Mouse (Mus musculus) liver, embryonic 15.5 days (tissue): ENCODE results near the gene Tmprss4. TPM values are rescaled to one million over a fixed set of nuclear protein-coding genes. Genes with fewer than 3 reads are reported as not detected.

Experiments
- ATAC-seq: fragments of 200-750 bp; cut with Nextera tagmentation; 2 replicates; pipeline ENCODE4 v1.8.0; 2017; ENCODE audit warnings: moderate number of reproducible peaks, mild to moderate bottlenecking, moderate library complexity; ENCODE audit not compliant: insufficient read depth
- H3K27ac ChIP-seq: fragments of 300-500 bp; sonication (generic); replicated peaks from 2 replicates; pipeline ENCODE4 v1.5.1; 2015; ENCODE audit warnings: mild to moderate bottlenecking, inconsistent platforms
- H3K27me3 ChIP-seq: fragments of 300-500 bp; sonication (generic); 2 replicates; pipeline ENCODE4 v1.6.1; 2015; ENCODE audit warnings: mild to moderate bottlenecking, inconsistent platforms
- H3K36me3 ChIP-seq: fragments of 300-500 bp; sonication (generic); replicated peaks from 2 replicates; pipeline ENCODE4 v1.6.1; 2015; ENCODE audit warnings: moderate library complexity, mild to moderate bottlenecking, inconsistent platforms
- H3K4me1 ChIP-seq: fragments of 300-500 bp; sonication (generic); replicated peaks from 2 replicates; pipeline ENCODE4 v1.6.1; 2015; ENCODE audit warnings: inconsistent platforms
- H3K4me2 ChIP-seq: fragments of 300-500 bp; sonication (generic); 2 replicates; pipeline ENCODE4 v1.6.1; 2015; ENCODE audit warnings: moderate library complexity, mild to moderate bottlenecking, inconsistent platforms
- H3K4me3 ChIP-seq: fragments of 300-500 bp; sonication (generic); replicated peaks from 2 replicates; pipeline ENCODE4 v1.5.1; 2015; ENCODE audit warnings: mild to moderate bottlenecking, inconsistent platforms
- H3K9ac ChIP-seq: fragments of 300-500 bp; sonication (generic); 2 replicates; pipeline ENCODE4 v1.6.1; 2015; ENCODE audit warnings: moderate library complexity, mild to moderate bottlenecking, inconsistent platforms
- H3K9me3 ChIP-seq: fragments of 300-500 bp; sonication (generic); replicated peaks from 2 replicates; pipeline ENCODE4 v1.6.1; 2016; ENCODE audit warnings: inconsistent platforms
- WGBS: fragments of 180-500 bp; shearing (Covaris S2); methylation state at CpG from one replicate; pipeline ENCODE4 v1.1.7; 2015; ENCODE audit warnings: mixed read lengths; ENCODE audit not compliant: insufficient replicate concordance; 5-methylcytosine and 5-hydroxymethylcytosine counted together
- polyA plus RNA-seq: library from polyadenylated mRNA; unstranded; fragments of >200 nt; fragmentation: Nextera tagmentation; extraction: Ambion mirVana; gene quantifications from 2 replicates; pipeline ENCODE4 v1.2.1, GENCODE M21; 2015

Tmprss4 gene
- polyA plus RNA-seq, 1 experiment from 2014 or later = not detected

DNA sequence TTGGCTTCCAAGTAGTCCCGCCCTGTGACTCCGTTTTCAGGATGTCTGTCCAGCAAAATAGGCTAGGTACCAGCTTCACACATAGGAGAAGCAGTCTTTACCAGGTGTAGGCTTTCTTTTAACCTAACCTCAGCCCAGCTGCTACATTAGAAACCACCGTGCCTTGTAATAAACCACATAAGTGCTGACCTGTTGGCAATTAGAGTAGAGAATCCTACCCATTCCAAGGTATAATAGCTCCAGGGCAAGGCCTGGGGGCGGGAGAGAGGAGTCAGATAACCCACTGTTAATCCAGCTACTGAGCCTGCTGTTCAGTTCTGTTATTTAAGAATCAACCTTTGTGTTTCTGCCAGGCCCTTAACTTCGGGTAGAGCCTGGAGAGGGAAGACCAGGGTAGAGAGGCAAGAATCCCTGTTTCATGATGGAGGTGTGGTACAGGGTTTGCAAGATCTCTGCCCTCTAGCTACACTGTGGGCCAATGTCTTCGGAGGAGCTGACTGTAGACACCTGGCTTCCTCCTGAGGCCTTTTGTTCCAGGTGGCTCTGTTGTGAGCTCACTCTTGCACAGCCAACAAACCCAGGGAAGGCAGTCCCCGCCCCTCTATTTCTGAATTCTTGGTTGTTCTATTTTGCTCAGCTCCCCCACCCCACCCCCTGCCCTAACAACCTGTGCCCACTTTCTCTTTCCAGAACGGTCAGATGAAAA, 7.6 kb downstream of the Tmprss4 start:
- Histone ChIP-seq H3K27ac (no peak overlapping the region), H3K9me3 (no peaks in the 10 kb centered on the region), H3K4me3 (no peak overlapping the region), H3K9ac (no peak overlapping the region), H3K4me1 (peaks cover 3% of the 10 kb centered on the region; the same call in 1 of the 2 replicates), H3K4me2 (no peak overlapping the region), H3K36me3 (no peaks in the 10 kb centered on the region), H3K27me3 (no peaks in the 10 kb centered on the region)
- ATAC-seq = no peak
- 52% methylated on average over 8 of the region's 8 CpGs for WGBS

DNA sequence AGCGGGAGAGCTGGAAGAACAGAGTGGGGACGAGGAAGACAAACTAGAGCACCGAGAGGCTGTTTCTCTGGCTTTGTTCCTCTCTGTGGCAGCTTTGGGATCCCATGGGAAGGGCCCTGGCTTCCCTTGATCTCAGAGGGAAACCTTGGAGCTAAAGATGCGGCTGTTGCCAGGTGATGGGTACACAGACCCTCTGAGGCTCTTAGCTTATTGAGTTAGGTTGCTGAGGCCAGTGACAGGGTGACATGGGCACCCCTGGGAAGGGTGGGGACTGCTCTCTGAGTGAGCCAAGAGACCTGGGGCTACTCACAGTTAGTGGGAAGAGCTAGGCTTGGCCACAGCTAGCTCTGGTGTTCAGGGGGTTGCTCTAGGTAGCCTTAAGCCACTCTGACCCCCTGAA, 8.4 kb downstream of the Tmprss4 start:
- 58% methylated on average over 4 of the region's 4 CpGs for WGBS
- no peak overlapping the region for H3K4me3 ChIP-seq
- no peaks in the 10 kb centered on the region for H3K36me3 ChIP-seq
- H3K27ac ChIP-seq = no peak overlapping the region
- no peak for ATAC-seq
- H3K4me2 ChIP-seq = no peak overlapping the region
- H3K9ac ChIP-seq = no peak overlapping the region
- no peaks in the 10 kb centered on the region for H3K4me1 ChIP-seq
- no peaks in the 10 kb centered on the region for H3K27me3 ChIP-seq
- no peaks in the 10 kb centered on the region for H3K9me3 ChIP-seq

DNA sequence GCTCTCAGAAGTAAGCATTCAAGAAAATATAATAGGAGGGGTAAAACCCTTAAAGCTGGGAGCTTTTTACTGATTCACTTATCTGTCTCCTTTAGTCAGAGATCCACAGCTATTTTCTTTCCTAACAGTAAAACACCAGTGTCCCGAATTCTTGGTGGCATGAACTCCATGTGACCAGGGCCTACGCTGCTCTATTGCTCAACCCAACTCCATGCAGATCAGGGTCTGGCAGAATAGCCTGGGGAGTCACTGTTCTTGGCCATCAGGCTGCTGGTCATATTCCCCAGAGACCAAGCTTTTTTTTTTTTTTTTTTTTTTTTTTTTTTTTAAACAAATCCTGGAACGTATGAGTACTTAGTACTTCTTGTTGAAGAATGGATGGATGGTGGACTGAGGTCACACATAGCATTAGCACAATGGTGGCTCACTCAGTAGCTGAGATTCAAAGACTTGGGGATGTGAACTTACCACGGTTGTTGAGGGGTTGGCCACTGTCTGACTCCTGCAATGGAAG, 14.2 kb downstream of the Tmprss4 start:
- ATAC-seq = no peak
- Histone ChIP-seq H3K4me3 (no peak overlapping the region), H3K27me3 (no peaks in the 10 kb centered on the region), H3K9me3 (no peaks in the 10 kb centered on the region), H3K4me2 (no peak overlapping the region), H3K4me1 (no peaks in the 10 kb centered on the region), H3K27ac (no peak overlapping the region), H3K36me3 (no peaks in the 10 kb centered on the region), H3K9ac (no peak overlapping the region)
- 70% methylated on average over 4 of the region's 4 CpGs for WGBS

DNA sequence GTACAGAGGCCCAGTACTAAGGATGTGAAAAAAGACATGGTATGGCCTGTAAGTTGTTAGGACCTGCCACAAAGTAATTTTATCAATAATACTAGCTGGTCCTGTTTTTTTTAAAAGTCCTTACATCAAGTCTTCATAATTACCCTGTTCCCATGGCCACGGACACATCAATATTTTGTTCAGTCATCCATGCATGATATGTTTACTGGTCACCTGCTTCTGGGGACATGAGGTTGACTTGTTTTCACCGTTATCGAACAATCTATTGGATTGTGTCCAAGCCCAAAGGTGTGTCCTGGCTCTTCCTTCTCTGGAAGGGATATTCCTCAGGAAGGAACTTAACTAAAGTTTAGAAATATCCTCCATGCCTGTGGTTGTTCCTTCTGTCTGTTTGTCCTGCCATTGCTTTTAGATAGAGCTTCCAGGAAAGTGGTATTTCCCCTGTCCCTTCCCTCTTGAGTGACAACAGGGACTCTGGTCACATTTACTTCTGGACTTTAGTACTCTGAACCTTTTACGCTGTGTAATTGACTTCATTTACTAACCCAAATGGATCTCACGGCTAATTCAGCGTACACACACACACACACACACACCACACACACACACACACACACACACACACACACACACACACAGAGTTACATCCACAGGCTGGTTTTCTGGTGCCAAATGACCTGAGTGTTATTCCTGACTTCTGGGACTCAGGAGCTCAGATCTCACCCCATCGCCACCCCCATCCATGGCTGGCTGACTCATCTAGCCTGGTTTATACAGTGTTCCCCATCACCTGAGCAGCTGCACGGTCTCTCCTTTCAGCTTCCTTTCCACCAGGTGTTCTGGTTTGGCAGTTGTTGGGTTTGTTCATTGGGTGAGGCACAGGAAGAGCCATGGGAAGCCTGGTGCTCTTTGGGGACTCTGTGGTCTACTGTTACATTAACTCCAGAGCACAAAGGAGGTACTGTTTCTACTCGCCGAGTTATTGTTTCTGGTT, 15.0 kb downstream of the Tmprss4 start:
- Histone ChIP-seq H3K27me3 (no peaks in the 10 kb centered on the region), H3K36me3 (no peaks in the 10 kb centered on the region), H3K4me2 (no peak overlapping the region), H3K9ac (no peak overlapping the region), H3K4me3 (no peak overlapping the region), H3K9me3 (no peaks in the 10 kb centered on the region), H3K27ac (no peak overlapping the region), H3K4me1 (no peaks in the 10 kb centered on the region)
- ATAC-seq = no peak
- 67% methylated on average over 10 of the region's 10 CpGs for WGBS

DNA sequence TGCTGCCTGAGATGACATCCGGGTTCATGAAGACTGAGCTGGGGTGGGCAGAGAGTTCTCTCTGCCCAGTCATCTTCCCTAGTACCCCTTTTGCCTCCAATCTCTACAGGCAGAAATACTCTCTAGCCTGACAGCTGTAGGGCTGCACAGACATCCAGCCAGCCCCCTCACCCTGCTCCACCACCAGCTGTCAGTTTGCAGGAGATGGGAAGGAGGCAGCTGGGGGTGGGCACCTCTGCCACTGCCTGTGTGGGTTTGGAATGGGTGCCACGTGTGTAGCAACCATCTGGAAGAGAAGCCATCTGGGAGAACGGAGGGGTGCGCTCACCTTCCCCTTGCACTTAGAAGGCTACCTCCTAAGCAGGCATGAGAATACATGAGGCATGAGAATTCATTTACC, 18.6 kb downstream of the Tmprss4 start:
- H3K27ac ChIP-seq = no peak overlapping the region
- H3K4me1 ChIP-seq = no peaks in the 10 kb centered on the region
- H3K27me3 ChIP-seq = no peaks in the 10 kb centered on the region
- no peak overlapping the region for H3K4me3 ChIP-seq
- ATAC-seq = no peak
- 60% methylated on average over 4 of the region's 4 CpGs for WGBS
- no peaks in the 10 kb centered on the region for H3K36me3 ChIP-seq
- no peak overlapping the region for H3K9ac ChIP-seq
- H3K9me3 ChIP-seq = no peaks in the 10 kb centered on the region
- no peak overlapping the region for H3K4me2 ChIP-seq

DNA sequence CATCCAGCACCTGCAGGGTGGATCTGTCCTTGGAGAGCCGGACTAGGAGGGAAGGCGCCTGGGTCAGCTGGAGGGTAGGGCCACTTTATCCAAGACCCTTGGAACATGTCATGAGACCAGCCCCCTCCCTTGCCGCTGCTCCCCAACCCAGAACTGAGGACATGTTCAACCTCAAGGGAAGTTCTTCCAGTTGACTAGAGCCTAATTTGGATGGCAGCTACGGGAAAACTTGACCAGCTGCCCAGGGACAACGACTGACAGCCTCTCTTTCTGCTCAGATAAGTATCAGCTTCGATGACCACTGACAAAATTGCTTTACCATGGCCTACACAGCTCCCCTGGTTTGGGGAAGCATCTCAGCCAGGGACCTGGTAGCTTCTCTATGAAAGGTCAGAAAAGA, 20.6 kb downstream of the Tmprss4 start:
- H3K9ac ChIP-seq = no peak overlapping the region
- no peak overlapping the region for H3K4me2 ChIP-seq
- H3K4me3 ChIP-seq = no peak overlapping the region
- no peaks in the 10 kb centered on the region for H3K27me3 ChIP-seq
- no peaks in the 10 kb centered on the region for H3K9me3 ChIP-seq
- 49% methylated on average over 6 of the region's 6 CpGs for WGBS
- H3K4me1 ChIP-seq = no peaks in the 10 kb centered on the region
- no peak for ATAC-seq
- no peaks in the 10 kb centered on the region for H3K36me3 ChIP-seq
- no peak overlapping the region for H3K27ac ChIP-seq

DNA sequence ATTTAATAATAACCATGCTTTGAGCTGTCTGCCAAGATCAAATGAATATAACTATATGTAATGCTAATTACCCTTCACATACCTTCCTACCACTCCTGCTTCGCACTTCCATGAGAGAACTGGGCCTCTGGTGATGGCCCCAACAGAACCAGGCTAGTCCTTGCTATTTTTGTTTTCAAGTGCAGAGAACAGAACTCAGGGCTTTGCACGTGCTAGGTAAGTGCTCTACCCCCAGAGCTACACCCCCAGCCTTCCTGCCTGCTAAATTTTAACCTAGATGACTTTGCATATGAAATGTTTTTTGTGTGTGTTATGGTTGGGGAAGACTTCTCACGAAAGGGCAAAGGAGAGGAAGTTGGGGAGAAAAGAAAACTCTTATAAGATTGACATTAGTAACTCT, 21.4 kb downstream of the Tmprss4 start:
- no peak overlapping the region for H3K4me2 ChIP-seq
- no peak overlapping the region for H3K27ac ChIP-seq
- H3K4me1 ChIP-seq = no peaks in the 10 kb centered on the region
- no peak overlapping the region for H3K9ac ChIP-seq
- H3K27me3 ChIP-seq = no peaks in the 10 kb centered on the region
- H3K36me3 ChIP-seq = no peaks in the 10 kb centered on the region
- 26% methylated on average over 3 of the region's 3 CpGs for WGBS
- H3K4me3 ChIP-seq = no peak overlapping the region
- H3K9me3 ChIP-seq = no peaks in the 10 kb centered on the region
- ATAC-seq = no peak

DNA sequence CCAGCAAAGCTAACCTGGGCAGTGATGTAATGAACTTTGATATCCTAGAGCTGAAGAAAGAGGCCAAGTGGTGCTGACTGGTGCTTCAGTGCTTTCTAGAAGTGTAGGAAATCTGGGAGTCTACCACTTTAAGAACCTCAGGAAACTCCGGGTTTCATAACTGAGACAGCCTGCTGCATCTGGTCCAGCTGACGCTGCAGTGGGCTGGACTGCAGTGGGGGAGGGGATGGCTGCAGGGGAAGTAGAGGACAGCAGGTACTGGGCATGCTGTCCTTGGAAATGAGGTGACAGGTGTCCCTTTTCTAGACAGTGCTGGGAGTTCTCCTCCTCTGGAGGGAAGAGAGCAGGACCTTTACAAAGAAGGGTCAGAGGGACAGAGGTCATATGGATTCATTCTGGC, 22.1 kb downstream of the Tmprss4 start, which contains the start of gene BC049352:
TSS of gene BC049352 (plus strand) at position 238 of the 400 bp plus-strand sequence.
- no peaks in the 10 kb centered on the region for H3K9me3 ChIP-seq
- WGBS = 10% methylated on average over 2 of the region's 2 CpGs
- H3K27ac ChIP-seq = no peak within 1 kb of the TSS
- H3K27me3 ChIP-seq = no peaks in the 10 kb centered on the region
- no peaks in the 10 kb centered on the region for H3K4me1 ChIP-seq
- ATAC-seq = no peak
- no peaks in the 10 kb centered on the region for H3K36me3 ChIP-seq
- no peak within 1 kb of the TSS for H3K4me3 ChIP-seq
- H3K9ac ChIP-seq = no peak within 1 kb of the TSS
- no peak within 1 kb of the TSS for H3K4me2 ChIP-seq

DNA sequence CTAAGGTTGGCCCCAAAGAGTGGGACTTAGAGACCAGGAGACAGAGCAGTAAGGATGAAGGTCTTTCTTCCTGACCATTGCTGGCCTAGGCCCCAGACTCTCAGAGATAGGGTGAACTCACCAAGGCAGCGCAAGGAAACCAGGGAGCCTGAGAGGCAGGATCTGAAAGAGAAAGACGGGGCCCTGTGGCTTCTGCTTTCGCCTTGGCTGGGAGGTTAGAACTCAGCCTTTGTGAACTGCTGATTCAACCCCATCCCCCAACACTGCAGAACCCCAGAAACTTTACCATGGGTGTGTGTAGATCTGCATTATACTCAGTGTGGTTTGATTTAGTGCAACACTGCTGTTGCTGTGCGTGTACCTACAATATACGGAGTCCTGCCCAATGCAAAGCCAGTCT, 24.6 kb downstream of the Tmprss4 start:
- no peak for ATAC-seq

DNA sequence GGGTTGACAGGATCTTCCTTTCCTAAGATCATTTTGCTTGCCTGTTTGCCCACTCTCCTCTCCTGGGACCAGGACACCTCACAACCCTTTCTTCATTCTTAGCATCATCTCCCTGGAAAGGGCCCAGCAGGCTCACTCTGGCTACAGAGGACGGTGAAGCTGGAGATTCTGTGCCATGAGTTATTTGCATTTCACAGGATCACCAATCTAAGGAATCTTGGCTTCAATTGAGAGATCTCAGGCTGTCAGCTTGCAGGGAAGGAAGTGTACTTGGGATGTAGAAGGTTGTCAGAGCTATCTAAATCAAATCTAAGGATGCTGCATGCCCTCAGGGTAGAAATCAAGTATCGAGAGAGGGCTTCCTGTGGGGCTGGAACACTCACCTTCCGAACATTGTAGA, 30.4 kb downstream of the Tmprss4 start:
- H3K36me3 ChIP-seq = no peaks in the 10 kb centered on the region
- no peaks in the 10 kb centered on the region for H3K27me3 ChIP-seq
- H3K9ac ChIP-seq = no peak overlapping the region
- no peak overlapping the region for H3K4me3 ChIP-seq
- 37% methylated on average over 3 of the region's 3 CpGs for WGBS
- H3K4me2 ChIP-seq = no peak overlapping the region
- H3K9me3 ChIP-seq = peaks cover 4% of the 10 kb centered on the region; the same call in 1 of the 2 replicates
- no peak overlapping the region for H3K27ac ChIP-seq
- no peaks in the 10 kb centered on the region for H3K4me1 ChIP-seq
- no peak for ATAC-seq

More for the DNA sequence above, 24.6 kb downstream of the Tmprss4 start:
- Histone ChIP-seq H3K4me2 (no peak overlapping the region), H3K27ac (no peak overlapping the region), H3K9ac (no peak overlapping the region), H3K36me3 (no peaks in the 10 kb centered on the region), H3K4me3 (no peak overlapping the region), H3K27me3 (no peaks in the 10 kb centered on the region), H3K4me1 (no peaks in the 10 kb centered on the region), H3K9me3 (no peaks in the 10 kb centered on the region)
- WGBS = 55% methylated on average over 5 of the region's 5 CpGs

DNA sequence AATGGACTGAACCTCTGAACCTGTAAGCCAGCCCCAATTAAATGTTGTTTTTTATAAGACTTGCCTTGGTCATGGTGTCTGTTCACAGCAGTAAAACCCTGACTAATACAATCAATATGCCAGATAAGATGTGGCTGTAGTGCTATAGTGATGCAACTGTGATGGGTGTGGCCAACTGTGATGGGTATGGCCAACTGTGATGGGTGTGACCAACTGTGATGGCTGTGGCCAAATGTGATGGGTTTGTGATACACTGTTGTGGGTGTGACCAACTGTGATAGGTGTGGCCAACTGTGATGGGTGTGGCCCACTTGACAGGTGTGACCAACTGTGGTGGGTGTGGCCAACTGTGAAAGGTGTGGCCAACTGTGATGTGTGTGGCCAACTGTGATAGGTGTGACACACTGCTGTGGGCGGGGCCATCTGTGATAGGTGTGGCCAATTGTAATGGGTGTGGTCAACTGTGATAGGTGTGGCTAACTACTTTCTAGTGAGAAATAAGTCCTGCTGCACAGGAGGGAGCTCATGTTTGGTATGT, 32.8 kb downstream of the Tmprss4 start:
- Histone ChIP-seq H3K9ac (no peak overlapping the region), H3K27me3 (no peaks in the 10 kb centered on the region), H3K4me3 (no peak overlapping the region), H3K4me1 (no peaks in the 10 kb centered on the region), H3K27ac (no peak overlapping the region), H3K9me3 (peaks cover 4% of the 10 kb centered on the region; the same call in 1 of the 2 replicates), H3K36me3 (no peaks in the 10 kb centered on the region), H3K4me2 (no peak overlapping the region)
- no peak for ATAC-seq
- WGBS = 48% methylated on average over 1 of the region's 1 CpGs
